Mouse (Mus musculus): ENCODE measurements around the gene Rasip1. TPM values are rescaled to one million over a fixed set of nuclear protein-coding genes. Genes with fewer than 3 reads are reported as not detected.
A peak's percentile ranks its signal among the peaks of the same experiment; 100 is the strongest.

Rasip1 gene
- polyA plus RNA-seq, 1 experiment from 2014 or later, result 13.0 TPM

GRCm38 (mm10) chr7:45634946-45635681 lies 7.8 kb downstream of the Rasip1 start:
- H3K36me3 ChIP-seq (ENCODE audit: insufficient read depth, low read length), result peaks cover 13% of the 10 kb centered on the region
- H3K4me1 ChIP-seq (ENCODE audit: insufficient read depth, low read length), result peaks cover 37% of the 10 kb centered on the region
- H3K9ac ChIP-seq (replicated peaks; ENCODE audit: low read length), result no peak overlapping the region
- H3K4me2 ChIP-seq (replicated peaks; ENCODE audit: low read depth, low read length), result no peak overlapping the region
- H3K27me3 ChIP-seq (ENCODE audit: insufficient read depth, low read length), result no peaks in the 10 kb centered on the region
- no peaks in the 10 kb centered on the region for H3K9me3 ChIP-seq (ENCODE audit: low read length)
- WGBS, result 79% methylated on average over 11 of the region's 11 CpGs
- peak overlapping the region; percentile 78 for H3K27ac ChIP-seq (ENCODE audit: low read length)
- no peak for ATAC-seq (ENCODE audit: low FRiP score, low TSS enrichment)
- no peak overlapping the region for H3K4me3 ChIP-seq (ENCODE audit: low read length)

DNA sequence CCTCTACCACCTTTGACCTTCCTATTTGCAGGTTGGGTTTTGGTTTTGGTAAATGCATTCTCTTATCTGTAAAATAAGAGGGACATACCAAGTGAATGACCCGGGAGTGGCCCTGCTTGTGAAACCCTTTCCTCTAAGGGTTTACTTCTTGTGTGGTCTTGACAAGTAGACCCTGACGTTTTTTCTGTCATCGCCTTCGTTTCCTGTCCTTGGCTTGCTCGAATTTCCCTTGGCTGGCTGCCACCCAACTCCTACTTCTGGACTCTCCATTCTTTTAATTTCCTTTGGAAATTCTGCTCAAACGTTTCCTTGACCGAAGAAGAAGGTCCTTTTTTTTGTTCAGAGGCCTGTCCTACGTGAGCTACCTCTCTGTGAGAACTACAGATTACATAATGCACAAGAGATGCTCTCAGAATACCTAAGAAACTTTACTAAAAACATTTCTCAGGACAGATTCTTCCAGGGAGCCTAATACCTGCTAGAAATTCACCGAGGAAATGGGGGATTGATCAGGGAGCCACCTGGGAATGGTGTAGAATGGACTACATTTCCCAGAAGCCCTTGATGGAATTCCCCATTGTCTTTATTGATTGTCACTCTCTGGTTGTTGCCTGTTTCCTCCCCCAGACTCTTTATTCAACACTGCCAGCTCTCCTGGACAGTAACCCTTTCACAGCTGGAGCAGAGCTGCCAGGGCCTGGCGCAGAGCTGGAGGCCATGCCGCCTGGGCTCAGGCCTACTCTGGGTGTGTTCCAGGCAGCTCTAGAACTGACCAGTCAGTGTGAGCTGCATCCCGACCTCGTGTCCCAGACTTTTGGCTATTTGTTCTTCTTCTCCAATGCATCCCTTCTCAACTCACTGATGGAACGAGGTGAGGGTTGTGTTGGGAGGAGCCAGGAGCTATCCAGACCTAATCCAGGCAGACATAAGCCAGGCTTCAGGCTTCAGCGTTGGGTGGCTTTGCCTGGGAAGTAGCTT lies 8.7 kb downstream of the Rasip1 start:
- no peaks in the 10 kb centered on the region for H3K27me3 ChIP-seq (ENCODE audit: insufficient read depth, low read length)
- no peak overlapping the region for H3K4me3 ChIP-seq (ENCODE audit: low read length)
- H3K4me2 ChIP-seq (replicated peaks; ENCODE audit: low read depth, low read length), result no peak overlapping the region
- H3K9ac ChIP-seq (replicated peaks; ENCODE audit: low read length), result no peak overlapping the region
- peaks cover 13% of the 10 kb centered on the region for H3K36me3 ChIP-seq (ENCODE audit: insufficient read depth, low read length)
- peak overlapping the region; percentile 78 for H3K27ac ChIP-seq (ENCODE audit: low read length)
- 58% methylated on average over 15 of the region's 15 CpGs for WGBS
- peaks cover 46% of the 10 kb centered on the region for H3K4me1 ChIP-seq (ENCODE audit: insufficient read depth, low read length)
- H3K9me3 ChIP-seq (ENCODE audit: low read length), result no peaks in the 10 kb centered on the region
- ATAC-seq (ENCODE audit: low FRiP score, low TSS enrichment), result no peak

DNA sequence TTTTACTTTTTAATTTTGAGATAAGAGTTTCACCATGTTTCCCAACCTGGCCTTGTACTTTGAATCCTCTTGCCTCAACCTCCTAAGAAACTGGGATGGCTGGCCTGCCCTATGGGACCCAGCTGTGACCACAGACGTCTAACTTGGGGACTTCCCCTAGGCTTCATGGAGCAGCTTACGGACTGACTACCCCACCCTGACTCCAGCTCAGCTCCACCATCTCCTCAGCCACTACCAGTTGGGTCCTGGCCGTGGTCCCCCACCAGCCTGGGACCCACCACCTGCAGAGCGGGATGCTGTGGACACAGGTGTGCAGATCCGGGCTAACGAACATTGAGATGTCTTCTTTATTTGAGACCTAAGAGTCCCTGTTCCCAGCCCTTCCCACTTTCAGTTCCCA lies 10.4 kb downstream of the Rasip1 start:
- ATAC-seq (ENCODE audit: low FRiP score, low TSS enrichment), result no peak
- Histone ChIP-seq H3K4me3 (ENCODE audit: low read length) (no peak overlapping the region), H3K9me3 (ENCODE audit: low read length) (no peaks in the 10 kb centered on the region), H3K36me3 (ENCODE audit: insufficient read depth, low read length) (peaks cover 13% of the 10 kb centered on the region), H3K4me1 (ENCODE audit: insufficient read depth, low read length) (peaks cover 57% of the 10 kb centered on the region), H3K27ac (ENCODE audit: low read length) (no peak overlapping the region), H3K9ac (replicated peaks; ENCODE audit: low read length) (no peak overlapping the region), H3K27me3 (ENCODE audit: insufficient read depth, low read length) (no peaks in the 10 kb centered on the region), H3K4me2 (replicated peaks; ENCODE audit: low read depth, low read length) (peak overlapping the region; percentile 50)
- 93% methylated on average over 6 of the region's 6 CpGs for WGBS

DNA sequence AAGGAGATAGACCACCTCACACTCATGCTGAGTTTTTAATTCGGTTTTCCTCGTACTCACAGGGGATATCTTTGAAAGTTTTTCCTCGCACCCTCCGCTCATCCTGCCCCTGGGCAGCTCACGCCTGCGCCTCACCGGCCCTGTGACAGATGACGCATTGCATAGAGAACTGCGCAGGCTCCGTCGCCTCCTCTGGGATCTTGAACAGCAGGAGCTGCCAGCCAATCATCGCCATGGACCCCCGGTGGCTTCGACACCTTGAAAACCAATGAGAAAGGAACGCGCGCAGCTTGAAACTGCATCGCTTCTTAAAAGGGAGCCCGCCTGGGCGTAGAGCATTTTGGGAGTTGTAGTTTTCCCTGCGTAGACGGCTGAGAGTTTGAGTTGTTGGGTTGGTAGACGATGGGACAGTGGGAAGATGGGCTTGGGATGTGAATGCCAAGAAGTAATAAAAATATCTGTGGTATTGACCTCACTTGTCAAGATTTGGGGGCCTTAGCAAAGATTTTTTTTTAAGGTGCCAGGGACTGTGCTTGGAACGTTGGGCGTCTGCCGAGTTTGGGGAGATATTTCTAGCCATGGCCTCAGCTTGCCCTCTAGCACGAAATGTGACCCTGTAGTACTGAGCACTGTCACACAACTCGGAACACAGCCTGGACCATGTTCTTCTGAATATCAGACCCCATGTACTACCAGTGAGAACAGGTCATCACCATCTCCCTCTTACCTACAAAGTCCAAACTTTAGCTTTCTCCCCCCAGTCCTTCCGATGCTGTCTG lies 11.5 kb downstream of the Rasip1 start:
- ATAC-seq (ENCODE audit: low FRiP score, low TSS enrichment), result peak; percentile 86
- Histone ChIP-seq H3K27ac (ENCODE audit: low read length) (0 out of 2 replicates have a peak overlapping the region, but pooled peaks have one; percentile 31), H3K4me2 (replicated peaks; ENCODE audit: low read depth, low read length) (peak overlapping the region; percentile 50), H3K4me3 (ENCODE audit: low read length) (peak overlapping the region; percentile 35), H3K9ac (replicated peaks; ENCODE audit: low read length) (peak overlapping the region; percentile 47), H3K9me3 (ENCODE audit: low read length) (no peaks in the 10 kb centered on the region), H3K36me3 (ENCODE audit: insufficient read depth, low read length) (peaks cover 13% of the 10 kb centered on the region), H3K4me1 (ENCODE audit: insufficient read depth, low read length) (peaks cover 60% of the 10 kb centered on the region), H3K27me3 (ENCODE audit: insufficient read depth, low read length) (no peaks in the 10 kb centered on the region)
- WGBS, result 22% methylated on average over 29 of the region's 29 CpGs

- Histone ChIP-seq H3K9me3 (ENCODE audit: low read length) (no peaks in the 10 kb centered on the region), H3K9ac (replicated peaks; ENCODE audit: low read length) (peak within 1 kb of the TSS; percentile 27; the same call in 1 of the 2 replicates), H3K27me3 (ENCODE audit: insufficient read depth, low read length) (no peaks in the 10 kb centered on the region), H3K4me2 (replicated peaks; ENCODE audit: low read depth, low read length) (no peak within 1 kb of the TSS; the same call in 1 of the 2 replicates), H3K4me3 (ENCODE audit: low read length) (no peak within 1 kb of the TSS), H3K36me3 (ENCODE audit: insufficient read depth, low read length) (peaks cover 13% of the 10 kb centered on the region), H3K4me1 (ENCODE audit: insufficient read depth, low read length) (peaks cover 66% of the 10 kb centered on the region), H3K27ac (ENCODE audit: low read length) (peak within 1 kb of the TSS; percentile 64)
- no peak for ATAC-seq (ENCODE audit: low FRiP score, low TSS enrichment)
- 23% methylated on average over 19 of the region's 19 CpGs for WGBS
Observed at GRCm38 (mm10) chr7:45639561-45640027, 12.3 kb downstream of the Rasip1 start, which contains the start of gene Mamstr. Gene Mamstr (plus strand): TSS chr7:45639977.

- H3K27ac ChIP-seq (ENCODE audit: low read length), result peak overlapping the region; percentile 64
- WGBS, result 57% methylated on average over 19 of the region's 19 CpGs
- no peak for ATAC-seq (ENCODE audit: low FRiP score, low TSS enrichment)
- H3K4me3 ChIP-seq (ENCODE audit: low read length), result no peak overlapping the region
- H3K27me3 ChIP-seq (ENCODE audit: insufficient read depth, low read length), result no peaks in the 10 kb centered on the region
- peaks cover 66% of the 10 kb centered on the region for H3K4me1 ChIP-seq (ENCODE audit: insufficient read depth, low read length)
- H3K36me3 ChIP-seq (ENCODE audit: insufficient read depth, low read length), result peaks cover 13% of the 10 kb centered on the region
- no peak overlapping the region for H3K4me2 ChIP-seq (replicated peaks; ENCODE audit: low read depth, low read length)
- no peaks in the 10 kb centered on the region for H3K9me3 ChIP-seq (ENCODE audit: low read length)
- H3K9ac ChIP-seq (replicated peaks; ENCODE audit: low read length), result peak overlapping the region; percentile 27; the same call in 1 of the 2 replicates
Observed at GRCm38 (mm10) chr7:45640191-45640957, 13.1 kb downstream of the Rasip1 start.

DNA sequence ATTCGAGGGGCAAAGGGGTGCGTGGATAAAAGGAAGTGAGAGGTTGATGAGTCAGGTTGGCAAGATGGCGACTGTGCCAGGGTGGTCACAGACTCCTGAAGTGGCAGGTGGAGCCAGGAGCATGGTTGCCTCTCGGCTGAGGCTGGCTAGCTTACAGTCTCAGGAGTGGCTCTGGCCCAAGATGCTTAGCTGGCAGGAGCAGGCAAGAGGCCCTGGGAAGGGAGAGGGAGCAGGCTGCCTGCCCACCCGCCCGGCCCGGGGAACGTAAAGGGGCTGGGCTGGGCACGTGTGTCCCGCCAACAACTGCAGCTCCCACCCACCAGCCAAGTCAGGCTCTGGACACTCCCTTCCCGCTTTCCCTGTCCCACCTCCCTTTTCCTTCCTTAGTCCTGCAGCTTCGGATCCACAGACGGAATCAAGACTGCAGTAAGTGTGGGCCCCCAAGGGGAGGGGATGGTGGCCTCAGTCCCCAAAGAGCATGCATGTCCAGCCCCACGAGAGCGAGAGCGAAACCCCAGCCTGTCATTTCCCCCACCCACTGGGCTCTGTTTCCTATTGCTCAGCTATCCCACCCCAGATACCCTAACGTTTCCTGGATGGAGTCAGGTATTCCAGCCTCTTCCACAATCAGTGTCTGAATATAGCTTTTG lies 14.2 kb downstream of the Rasip1 start:
- Histone ChIP-seq H3K4me1 (ENCODE audit: insufficient read depth, low read length) (peaks cover 55% of the 10 kb centered on the region), H3K27ac (ENCODE audit: low read length) (peak overlapping the region; percentile 92), H3K4me2 (replicated peaks; ENCODE audit: low read depth, low read length) (peak overlapping the region; percentile 77), H3K36me3 (ENCODE audit: insufficient read depth, low read length) (peaks cover 8% of the 10 kb centered on the region), H3K9me3 (ENCODE audit: low read length) (no peaks in the 10 kb centered on the region), H3K4me3 (ENCODE audit: low read length) (peak overlapping the region; percentile 20; the same call in 1 of the 2 replicates), H3K27me3 (ENCODE audit: insufficient read depth, low read length) (no peaks in the 10 kb centered on the region), H3K9ac (replicated peaks; ENCODE audit: low read length) (peak overlapping the region; percentile 83)
- no peak for ATAC-seq (ENCODE audit: low FRiP score, low TSS enrichment)
- WGBS, result 41% methylated on average over 17 of the region's 17 CpGs

DNA sequence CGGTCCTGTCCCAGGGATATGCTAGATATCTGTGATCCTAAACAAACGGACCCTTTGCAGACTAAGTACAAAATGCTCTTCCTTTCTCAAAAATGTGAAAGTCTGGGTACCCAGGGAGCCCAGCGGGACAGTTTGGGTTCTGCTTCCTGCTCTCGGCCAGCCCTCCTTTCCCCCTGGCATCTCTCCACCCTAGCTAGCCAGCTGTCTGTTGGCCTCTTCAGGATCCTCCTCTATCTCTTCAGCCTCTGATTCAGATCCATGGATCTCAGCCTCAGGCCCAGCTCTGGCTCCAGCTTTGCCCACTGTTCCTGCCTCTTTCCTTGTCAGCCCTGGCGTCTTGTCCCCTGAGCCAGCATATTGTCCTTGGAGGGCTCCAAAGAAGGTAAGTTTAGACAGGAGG lies 14.8 kb downstream of the Rasip1 start:
- ATAC-seq (ENCODE audit: low FRiP score, low TSS enrichment), result no peak
- no peaks in the 10 kb centered on the region for H3K9me3 ChIP-seq (ENCODE audit: low read length)
- peak overlapping the region; percentile 83 for H3K9ac ChIP-seq (replicated peaks; ENCODE audit: low read length)
- H3K4me3 ChIP-seq (ENCODE audit: low read length), result peak overlapping the region; percentile 53; the same call in 1 of the 2 replicates
- H3K4me2 ChIP-seq (replicated peaks; ENCODE audit: low read depth, low read length), result peak overlapping the region; percentile 77
- H3K27me3 ChIP-seq (ENCODE audit: insufficient read depth, low read length), result no peaks in the 10 kb centered on the region
- peak overlapping the region; percentile 92 for H3K27ac ChIP-seq (ENCODE audit: low read length)
- 71% methylated on average over 5 of the region's 5 CpGs for WGBS
- 0 out of 2 replicates have a peak, but pooled peaks cover 3% of the 10 kb centered on the region for H3K36me3 ChIP-seq (ENCODE audit: insufficient read depth, low read length)
- peaks cover 55% of the 10 kb centered on the region for H3K4me1 ChIP-seq (ENCODE audit: insufficient read depth, low read length)
